Mouse (Mus musculus): ENCODE data around the gene Acrbp.

DNA sequence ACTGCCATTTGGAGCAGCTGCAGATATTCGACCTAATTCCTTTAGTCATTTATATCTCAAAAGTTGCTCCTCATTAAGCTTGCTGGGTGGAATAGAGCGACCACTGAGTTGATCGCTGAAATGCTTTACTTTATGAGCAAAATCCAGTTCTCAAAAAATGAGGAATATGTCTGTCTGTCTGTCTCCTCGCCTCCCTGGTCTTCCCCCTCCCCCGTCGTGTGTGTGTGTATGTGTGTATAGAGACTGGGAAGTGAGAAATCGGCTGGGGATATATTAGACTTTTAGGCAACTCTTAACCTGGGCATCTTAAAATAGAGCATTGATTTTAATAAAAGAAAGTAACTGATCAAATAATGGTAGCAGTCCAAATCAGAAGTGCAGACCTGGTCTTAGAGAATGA lies 9.3 kb upstream of the Acrbp start:
- TF ChIP-seq CTCF (IDR thresholded peaks at IDR 0.05; ENCODE audit: low read depth): no peak
- TF ChIP-seq EP300 (optimal IDR thresholded peaks at IDR 0.05): no peak

All from stomach, postnatal 0 days (tissue).